Mouse (Mus musculus): Measurements from ENCODE around the gene Srpr. TPM values are rescaled to one million over a fixed set of nuclear protein-coding genes. Genes with fewer than 3 reads are reported as not detected.

Srpr gene
- polyA plus RNA-seq, 2 experiments = 28.8 to 53.8 TPM

DNA sequence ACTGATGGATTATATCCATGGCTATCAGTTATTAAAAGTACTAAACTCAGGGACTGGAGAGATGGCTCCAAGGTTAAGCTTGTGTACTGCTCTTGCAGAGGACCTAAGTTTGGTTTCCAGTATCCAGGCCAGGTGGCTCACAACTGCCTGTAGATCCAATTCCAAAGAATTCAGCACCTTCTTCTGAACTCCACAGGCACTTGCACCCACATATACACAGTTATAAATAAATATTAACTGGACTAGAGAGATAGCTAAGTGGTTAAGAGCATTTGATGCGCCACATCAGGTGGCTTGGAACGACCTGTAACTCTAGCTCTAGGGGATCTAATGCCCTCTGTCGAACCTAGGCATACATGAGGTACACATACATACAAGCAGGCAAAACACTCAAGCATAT is 28.7 kb downstream of the Srpr start:
- no peak overlapping the region for H3K4me3 ChIP-seq (ENCODE audit: insufficient read depth in 1 of 2, low read depth in 2 of 2, low read length in 2 of 2)
- 70% methylated on average over 3 of the region's 3 CpGs for WGBS (ENCODE audit: insufficient replicate concordance)
- no peaks in the 10 kb centered on the region for H3K4me1 ChIP-seq (replicated peaks; ENCODE audit: control insufficient read depth in 2 of 2, insufficient read depth in 2 of 2, low read length in 1 of 2)
- no peaks in the 10 kb centered on the region for H3K9me3 ChIP-seq (ENCODE audit: control insufficient read depth, low read length)
- H3K4me2 ChIP-seq (ENCODE audit: low read depth) = no peak overlapping the region
- H3K36me3 ChIP-seq (replicated peaks; ENCODE audit: control insufficient read depth, insufficient read depth, low read depth) = no peaks in the 10 kb centered on the region
- H3K27ac ChIP-seq = no peak overlapping the region
- ATAC-seq (ENCODE audit: insufficient read depth) (no peak), DNase-seq (ENCODE audit: low read depth in 3 of 3, low spot score in 3 of 3) (no peak)
- no peak overlapping the region for H3K9ac ChIP-seq (replicated peaks)
- H3K27me3 ChIP-seq (ENCODE audit: control insufficient read depth, insufficient read depth, low read length) = no peaks in the 10 kb centered on the region
- TF ChIP-seq CTCF (IDR thresholded peaks at IDR 0.05; ENCODE audit: low read depth) (no peak), EP300 (IDR thresholded peaks at IDR 0.05; ENCODE audit: low read depth) (no peak)

DNA sequence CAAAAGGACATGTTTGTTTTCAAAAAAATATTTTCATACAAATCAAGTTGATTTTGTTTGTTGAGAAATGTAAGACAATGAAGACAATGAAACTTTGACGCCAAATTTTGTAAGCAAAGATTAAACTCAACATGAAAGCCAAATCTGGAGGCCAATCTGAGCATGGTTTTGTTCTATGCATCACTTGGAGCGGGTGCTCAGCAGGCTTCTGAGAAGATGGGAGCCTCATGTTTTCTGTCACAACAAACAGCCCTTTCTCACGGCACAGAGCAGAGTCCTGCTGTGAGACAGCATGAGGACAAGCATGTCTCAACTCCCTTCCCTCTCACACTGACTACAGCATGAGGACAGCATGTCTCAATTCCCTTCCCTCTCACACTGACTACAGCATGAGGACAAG is 36.0 kb downstream of the Srpr start:
- DNase-seq (ENCODE audit: low read depth in 3 of 3, low spot score in 3 of 3) = no peak
- Histone ChIP-seq H3K27me3 (ENCODE audit: control insufficient read depth, insufficient read depth, low read length) (no peaks in the 10 kb centered on the region), H3K4me3 (ENCODE audit: insufficient read depth in 1 of 2, low read depth in 2 of 2, low read length in 2 of 2) (no peak overlapping the region), H3K4me1 (replicated peaks; ENCODE audit: control insufficient read depth in 2 of 2, insufficient read depth in 2 of 2, low read length in 1 of 2) (no peaks in the 10 kb centered on the region), H3K27ac (no peak overlapping the region), H3K9me3 (ENCODE audit: control insufficient read depth, low read length) (no peaks in the 10 kb centered on the region), H3K9ac (replicated peaks) (no peak overlapping the region), H3K4me2 (ENCODE audit: low read depth) (no peak overlapping the region), H3K36me3 (replicated peaks; ENCODE audit: control insufficient read depth, insufficient read depth, low read depth) (no peaks in the 10 kb centered on the region; the same call in 1 of the 2 replicates)
- 76% methylated on average over 3 of the region's 3 CpGs for WGBS (ENCODE audit: insufficient replicate concordance)
- ATAC-seq (ENCODE audit: insufficient read depth) = no peak
- TF ChIP-seq CTCF (IDR thresholded peaks at IDR 0.05; ENCODE audit: low read depth) (no peak), EP300 (IDR thresholded peaks at IDR 0.05; ENCODE audit: low read depth) (no peak)

DNA sequence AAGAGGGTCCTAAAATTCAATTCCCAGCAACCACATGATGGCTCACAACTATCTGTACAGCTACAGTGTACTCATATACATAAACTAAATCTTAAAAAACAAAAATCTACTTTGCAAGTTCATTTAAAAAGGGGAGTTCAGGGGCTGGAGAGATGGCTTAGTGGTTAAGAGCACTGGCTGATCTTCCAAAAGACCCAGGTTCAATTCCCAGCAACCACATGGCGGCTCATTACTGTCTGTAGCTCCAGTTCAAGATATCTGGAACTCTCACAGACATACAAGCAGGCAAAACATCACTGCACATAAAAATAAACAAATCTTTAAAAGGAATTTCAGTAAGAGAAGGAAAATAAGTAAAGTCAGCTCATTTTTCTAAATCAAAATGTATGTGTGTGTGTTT is 38.4 kb downstream of the Srpr start:
- Histone ChIP-seq H3K36me3 (replicated peaks; ENCODE audit: control insufficient read depth, insufficient read depth, low read depth) (no peaks in the 10 kb centered on the region; the same call in 1 of the 2 replicates), H3K27ac (no peak overlapping the region), H3K4me1 (replicated peaks; ENCODE audit: control insufficient read depth in 2 of 2, insufficient read depth in 2 of 2, low read length in 1 of 2) (no peaks in the 10 kb centered on the region), H3K4me3 (ENCODE audit: insufficient read depth in 1 of 2, low read depth in 2 of 2, low read length in 2 of 2) (no peak overlapping the region), H3K9me3 (ENCODE audit: control insufficient read depth, low read length) (no peaks in the 10 kb centered on the region), H3K4me2 (ENCODE audit: low read depth) (no peak overlapping the region), H3K9ac (replicated peaks) (no peak overlapping the region), H3K27me3 (ENCODE audit: control insufficient read depth, insufficient read depth, low read length) (no peaks in the 10 kb centered on the region)
- ATAC-seq (ENCODE audit: insufficient read depth) (no peak), DNase-seq (ENCODE audit: low read depth in 3 of 3, low spot score in 3 of 3) (no peak)
- no peak for TF ChIP-seq CTCF (IDR thresholded peaks at IDR 0.05; ENCODE audit: low read depth)
- no peak for TF ChIP-seq EP300 (IDR thresholded peaks at IDR 0.05; ENCODE audit: low read depth)
- 88% methylated on average over 1 of the region's 1 CpGs for WGBS (ENCODE audit: insufficient replicate concordance)

DNA sequence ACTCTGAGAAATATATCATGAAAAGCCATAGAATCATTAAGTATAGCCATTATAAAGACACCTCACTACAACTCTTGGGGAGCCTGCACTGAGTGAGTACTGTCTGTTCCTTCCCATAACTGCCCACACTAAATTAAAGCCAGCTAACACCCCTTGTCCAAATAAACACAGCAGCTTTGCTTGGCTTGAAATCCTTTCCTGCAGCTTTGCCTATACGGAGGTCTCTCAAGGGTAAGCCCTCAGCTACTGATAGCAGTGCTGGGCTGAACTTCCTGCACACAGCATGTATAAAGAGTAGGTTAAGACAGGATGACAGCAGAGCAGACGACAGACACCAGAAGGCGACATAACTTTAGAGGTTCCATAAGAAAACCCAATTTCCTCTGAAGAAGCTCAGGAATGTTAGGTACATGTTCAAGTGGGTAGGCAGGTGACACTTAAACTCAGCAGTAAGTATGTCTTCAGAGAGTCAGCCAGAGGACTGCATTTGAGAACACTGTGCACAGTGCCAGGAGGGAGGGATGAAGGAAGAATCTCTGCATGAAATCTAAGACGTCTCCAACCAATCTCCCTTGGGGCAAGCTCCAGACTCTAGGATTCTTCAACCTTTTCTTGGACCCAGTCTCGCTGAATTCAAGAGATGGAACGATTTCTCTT is 39.1 kb downstream of the Srpr start:
- WGBS (ENCODE audit: insufficient replicate concordance) = 58% methylated on average over 6 of the region's 6 CpGs
- H3K4me2 ChIP-seq (ENCODE audit: low read depth) = no peak overlapping the region
- H3K4me1 ChIP-seq (replicated peaks; ENCODE audit: control insufficient read depth in 2 of 2, insufficient read depth in 2 of 2, low read length in 1 of 2) = no peaks in the 10 kb centered on the region
- no peaks in the 10 kb centered on the region for H3K27me3 ChIP-seq (ENCODE audit: control insufficient read depth, insufficient read depth, low read length)
- no peak for ATAC-seq (ENCODE audit: insufficient read depth)
- no peaks in the 10 kb centered on the region; the same call in 1 of the 2 replicates for H3K36me3 ChIP-seq (replicated peaks; ENCODE audit: control insufficient read depth, insufficient read depth, low read depth)
- no peak overlapping the region for H3K27ac ChIP-seq
- H3K9ac ChIP-seq (replicated peaks) = no peak overlapping the region
- no peaks in the 10 kb centered on the region for H3K9me3 ChIP-seq (ENCODE audit: control insufficient read depth, low read length)
- no peak for DNase-seq (ENCODE audit: low read depth in 3 of 3, low spot score in 3 of 3)
- TF ChIP-seq EP300 (IDR thresholded peaks at IDR 0.05; ENCODE audit: low read depth) (no peak), CTCF (IDR thresholded peaks at IDR 0.05; ENCODE audit: low read depth) (no peak)
- H3K4me3 ChIP-seq (ENCODE audit: insufficient read depth in 1 of 2, low read depth in 2 of 2, low read length in 2 of 2) = no peak overlapping the region

DNA sequence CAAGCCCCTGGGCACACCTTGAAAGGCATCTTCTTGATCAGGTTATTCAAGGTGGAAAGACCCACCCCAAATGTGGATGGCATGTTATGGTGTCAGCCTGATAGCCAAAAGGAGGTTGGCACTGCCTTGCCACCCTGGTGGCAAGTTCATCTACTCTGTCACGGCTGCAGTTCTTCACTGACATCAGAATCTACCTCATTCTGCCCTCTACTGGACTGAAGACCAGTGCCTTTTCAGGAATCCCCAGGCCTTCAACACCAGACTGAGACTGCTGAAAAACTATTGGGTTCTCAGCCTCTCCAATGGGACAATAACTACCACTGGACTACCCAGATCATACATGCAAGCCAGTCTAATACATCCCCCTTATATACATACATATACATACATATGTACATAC is 39.8 kb downstream of the Srpr start:
- no peak for ATAC-seq (ENCODE audit: insufficient read depth)

More for the DNA sequence above, 39.8 kb downstream of the Srpr start:
- no peak overlapping the region for H3K9ac ChIP-seq (replicated peaks)
- no peaks in the 10 kb centered on the region for H3K9me3 ChIP-seq (ENCODE audit: control insufficient read depth, low read length)
- no peak overlapping the region for H3K4me2 ChIP-seq (ENCODE audit: low read depth)
- peak; percentile 32; the same call in 1 of the 2 replicates for TF ChIP-seq CTCF (IDR thresholded peaks at IDR 0.05; ENCODE audit: low read depth)
- TF ChIP-seq EP300 (IDR thresholded peaks at IDR 0.05; ENCODE audit: low read depth) = no peak
- H3K27me3 ChIP-seq (ENCODE audit: control insufficient read depth, insufficient read depth, low read length) = no peaks in the 10 kb centered on the region
- no peaks in the 10 kb centered on the region for H3K36me3 ChIP-seq (replicated peaks; ENCODE audit: control insufficient read depth, insufficient read depth, low read depth)
- no peak overlapping the region for H3K27ac ChIP-seq
- H3K4me1 ChIP-seq (replicated peaks; ENCODE audit: control insufficient read depth in 2 of 2, insufficient read depth in 2 of 2, low read length in 1 of 2) = no peaks in the 10 kb centered on the region
- WGBS (ENCODE audit: insufficient replicate concordance) = 68% methylated on average over 1 of the region's 1 CpGs
- no peak for DNase-seq (ENCODE audit: low read depth in 3 of 3, low spot score in 3 of 3)
- no peak overlapping the region for H3K4me3 ChIP-seq (ENCODE audit: insufficient read depth in 1 of 2, low read depth in 2 of 2, low read length in 2 of 2)

Data from liver, embryonic 14.5 days (tissue).